Mouse (Mus musculus) hindbrain, embryonic 15.5 days (tissue): ENCODE results near the gene B630019K06Rik. TPM values are rescaled to one million over a fixed set of nuclear protein-coding genes. Genes with fewer than 3 reads are reported as not detected.
"Not testable (repeated sequence)": the region's sequence is repeated elsewhere in the genome, so short reads cannot be mapped to it uniquely, and the experiment has no call there.

Experiments used
- ATAC-seq: fragments of 200-750 bp; cut with Nextera tagmentation; 2 replicates; pipeline ENCODE4 v1.8.0; 2017; ENCODE audit warnings: low read depth, moderate number of reproducible peaks, moderate TSS enrichment; ENCODE audit not compliant: low FRiP score
- H3K27ac ChIP-seq: fragments of 300-500 bp; sonication (generic); replicated peaks from 2 replicates; pipeline ENCODE4 v1.5.1; 2015; ENCODE audit warnings: mild to moderate bottlenecking, inconsistent platforms
- H3K27me3 ChIP-seq: fragments of 300-500 bp; sonication (generic); 2 replicates; pipeline ENCODE4 v1.6.1; 2015; ENCODE audit warnings: control low read depth, inconsistent platforms
- H3K36me3 ChIP-seq: fragments of 300-500 bp; sonication (generic); 2 replicates; pipeline ENCODE4 v1.6.1; 2015; ENCODE audit warnings: control low read depth, inconsistent platforms
- H3K4me1 ChIP-seq: fragments of 300-500 bp; sonication (generic); replicated peaks from 2 replicates; pipeline ENCODE4 v1.6.1; 2015; ENCODE audit warnings: control low read depth, inconsistent platforms
- H3K4me2 ChIP-seq: fragments of 300-500 bp; sonication (generic); 2 replicates; pipeline ENCODE4 v1.6.1; 2015; ENCODE audit warnings: moderate library complexity, mild to moderate bottlenecking, inconsistent platforms
- H3K4me3 ChIP-seq: fragments of 300-500 bp; sonication (generic); 2 replicates; pipeline ENCODE4 v1.5.1; 2015; ENCODE audit warnings: mild to moderate bottlenecking, inconsistent platforms
- H3K9ac ChIP-seq: fragments of 300-500 bp; sonication (generic); 2 replicates; pipeline ENCODE4 v1.6.1; 2015; ENCODE audit warnings: inconsistent platforms
- H3K9me3 ChIP-seq: fragments of 300-500 bp; sonication (generic); 2 replicates; pipeline ENCODE4 v1.6.1; 2016; ENCODE audit warnings: control low read depth, inconsistent platforms
- WGBS: fragments of 180-500 bp; shearing (Covaris S2); methylation state at CpG from one replicate; pipeline ENCODE4 v1.1.7; 2015; 5-methylcytosine and 5-hydroxymethylcytosine counted together
- polyA plus RNA-seq: library from polyadenylated mRNA; unstranded; fragments of >200 nt; fragmentation: Nextera tagmentation; extraction: Ambion mirVana; gene quantifications from 2 replicates; pipeline ENCODE4 v1.2.1, GENCODE M21; 2015

B630019K06Rik gene
- 26.2 and 28.8 TPM in 2 replicates for polyA plus RNA-seq

DNA sequence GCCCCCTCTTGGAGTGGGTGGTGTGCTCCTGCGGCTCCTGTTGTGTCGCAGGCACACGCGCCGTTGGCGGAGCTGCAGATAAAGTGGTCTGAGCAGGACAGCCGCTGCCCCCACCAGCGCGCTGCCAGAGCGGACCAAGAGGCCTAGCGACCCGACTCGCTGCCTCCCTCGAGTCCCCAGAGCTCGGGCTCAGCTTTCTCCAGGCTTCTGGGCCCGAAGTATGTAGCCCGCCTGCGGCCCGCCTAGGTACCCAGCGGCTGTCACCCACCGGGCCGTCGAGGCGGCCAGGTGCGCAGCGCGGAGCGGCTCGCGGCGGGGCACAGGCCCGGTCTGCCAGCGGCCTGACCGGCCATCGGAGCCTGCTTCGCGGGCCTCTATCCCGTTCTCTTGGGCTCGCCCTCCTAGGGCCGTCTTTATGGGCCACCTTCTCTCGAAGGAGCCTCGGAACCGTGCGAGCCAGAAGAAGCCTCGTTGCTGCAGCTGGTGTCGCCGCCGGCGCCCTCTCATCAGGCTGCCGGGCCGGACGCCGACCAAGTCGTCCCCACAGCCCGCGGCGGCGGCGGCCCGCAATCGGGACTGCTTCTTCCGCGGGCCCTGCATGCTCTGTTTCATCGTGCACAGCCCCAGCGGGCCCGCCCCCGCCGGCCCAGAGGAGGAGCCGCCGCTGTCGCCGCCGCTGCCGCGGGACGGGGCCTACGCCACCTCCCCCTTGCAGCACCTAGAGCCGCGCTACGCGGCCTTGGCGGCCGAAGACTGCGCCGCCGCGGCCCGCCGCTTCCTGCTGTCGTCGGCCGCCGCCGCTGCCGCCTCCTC is at the start of gene B630019K06Rik:
TSS of gene B630019K06Rik (plus strand) at position 40 of the 813 bp plus-strand sequence.
- no peaks in the 10 kb centered on the region for H3K9me3 ChIP-seq
- H3K4me3 ChIP-seq = peak within 1 kb of the TSS; percentile 56
- no peaks in the 10 kb centered on the region for H3K27me3 ChIP-seq
- H3K9ac ChIP-seq = peak within 1 kb of the TSS; percentile 66
- H3K4me2 ChIP-seq = peak within 1 kb of the TSS; percentile 73
- H3K36me3 ChIP-seq = peaks cover 8% of the 10 kb centered on the region
- ATAC-seq = peak; percentile 88
- H3K4me1 ChIP-seq = 0 out of 2 replicates have a peak, but pooled peaks cover 4% of the 10 kb centered on the region
- 15% methylated on average over 82 of the region's 95 CpGs for WGBS
- H3K27ac ChIP-seq = peak within 1 kb of the TSS; percentile 88

DNA sequence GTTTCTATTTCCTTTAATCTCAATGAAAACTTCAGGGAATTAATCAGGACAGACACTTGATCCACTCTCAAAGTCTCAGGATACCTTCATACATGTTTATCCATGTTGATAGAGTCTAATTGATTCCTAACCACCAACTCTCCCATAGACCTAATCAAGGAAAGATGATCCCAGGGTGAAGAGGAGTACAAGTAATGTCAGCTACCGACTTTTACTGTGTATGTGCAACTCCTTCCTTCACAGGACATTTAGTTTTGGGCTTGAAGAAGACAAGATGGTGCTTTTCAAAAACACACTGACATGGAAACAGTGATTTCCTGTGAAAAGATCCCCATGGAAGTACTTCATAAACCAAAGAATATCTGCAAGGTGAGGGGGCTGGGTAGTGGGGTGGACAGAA is 48.5 kb upstream of the B630019K06Rik start, which contains the start of gene Gm6592:
TSS of gene Gm6592 (plus strand) at position 301 of the 400 bp plus-strand sequence.
- no peak within 1 kb of the TSS for H3K4me3 ChIP-seq
- H3K36me3 ChIP-seq = no peaks in the 10 kb centered on the region
- no peak for ATAC-seq
- no peaks in the 10 kb centered on the region for H3K9me3 ChIP-seq
- WGBS = 83% methylated on average over 1 of the region's 1 CpGs
- no peak within 1 kb of the TSS for H3K9ac ChIP-seq
- no peaks in the 10 kb centered on the region for H3K4me1 ChIP-seq
- H3K27me3 ChIP-seq = no peaks in the 10 kb centered on the region
- no peak within 1 kb of the TSS for H3K4me2 ChIP-seq
- H3K27ac ChIP-seq = no peak within 1 kb of the TSS

DNA sequence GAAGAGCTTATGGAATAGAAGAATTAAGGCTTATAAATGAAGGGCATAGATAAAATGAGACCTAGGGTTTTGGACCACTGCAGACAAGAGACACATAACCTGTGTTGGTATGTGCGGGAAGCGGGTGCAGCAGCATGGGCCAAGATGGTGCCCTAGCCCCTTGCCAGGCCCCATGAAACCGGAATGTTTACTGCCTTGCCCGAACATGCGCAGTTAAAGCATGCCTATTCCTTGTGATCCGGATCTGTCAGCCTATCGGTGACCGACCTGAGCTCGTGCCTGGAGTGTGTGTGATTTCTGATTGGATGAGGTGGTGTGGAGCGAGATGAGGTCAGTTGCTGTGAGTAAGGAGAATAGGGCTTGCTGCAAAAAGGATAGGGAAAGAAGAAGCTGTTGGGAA is 39.7 kb upstream of the B630019K06Rik start:
- no peaks in the 10 kb centered on the region for H3K9me3 ChIP-seq
- H3K27me3 ChIP-seq = no peaks in the 10 kb centered on the region
- H3K36me3 ChIP-seq = no peaks in the 10 kb centered on the region
- no peaks in the 10 kb centered on the region for H3K4me1 ChIP-seq
- WGBS = 91% methylated on average over 10 of the region's 10 CpGs
- H3K4me3 ChIP-seq = no peak overlapping the region
- H3K27ac ChIP-seq = no peak overlapping the region
- no peak overlapping the region for H3K4me2 ChIP-seq
- ATAC-seq = no peak
- no peak overlapping the region for H3K9ac ChIP-seq

DNA sequence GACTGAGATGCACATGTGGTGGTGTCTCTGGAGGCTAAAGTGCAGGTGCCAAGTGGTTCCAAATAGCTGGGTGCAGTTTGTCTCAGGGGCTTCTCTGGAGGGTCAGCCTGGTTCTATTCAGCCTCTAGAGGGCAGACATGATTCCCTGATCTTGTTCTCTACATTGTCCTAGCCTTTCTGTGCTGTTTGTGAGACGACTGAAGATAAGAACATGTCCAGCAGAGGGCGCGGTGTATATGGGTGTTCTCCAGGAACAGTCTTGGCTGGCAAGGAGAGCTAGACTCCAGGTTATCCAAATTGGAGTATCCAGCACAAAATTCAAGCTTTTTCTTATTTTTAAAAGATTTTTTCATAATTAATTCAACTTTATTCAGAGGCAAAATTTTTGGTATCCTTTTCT is 27.9 kb upstream of the B630019K06Rik start:
- H3K9ac ChIP-seq, H3K27ac ChIP-seq, H3K9me3 ChIP-seq, H3K4me2 ChIP-seq, H3K4me3 ChIP-seq, H3K27me3 ChIP-seq, H3K4me1 ChIP-seq, H3K36me3 ChIP-seq: not testable (repeated sequence)
- 0 out of 2 replicates have a peak, but pooled peaks have one; percentile 8 for ATAC-seq
- 8% methylated on average over 3 of the region's 3 CpGs for WGBS

DNA sequence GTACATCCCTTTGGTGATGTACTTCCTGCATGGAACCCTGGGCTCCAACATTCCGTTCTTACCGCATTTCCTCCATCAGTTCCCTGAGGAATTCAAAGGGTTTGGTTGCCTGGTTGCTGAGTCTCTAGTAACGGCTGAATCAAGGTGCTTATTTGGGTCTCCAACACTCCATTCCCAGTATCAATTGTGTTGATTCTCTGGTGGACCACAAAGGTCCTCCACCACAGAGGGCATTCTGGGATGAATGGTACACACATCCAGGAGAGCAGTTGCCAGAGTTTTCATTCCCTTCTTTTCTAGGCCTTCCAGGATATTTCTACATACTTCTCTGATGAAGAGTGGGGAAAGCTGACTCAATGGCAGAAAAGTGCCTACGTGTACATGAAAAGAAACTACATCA is 18.2 kb upstream of the B630019K06Rik start, which contains the start of gene Gm5751:
TSS of gene Gm5751 (plus strand) at position 301 of the 400 bp plus-strand sequence.
- not testable (repeated sequence) for H3K9ac ChIP-seq, H3K27ac ChIP-seq, H3K27me3 ChIP-seq, H3K4me3 ChIP-seq, H3K4me1 ChIP-seq, H3K9me3 ChIP-seq, H3K4me2 ChIP-seq, H3K36me3 ChIP-seq, ATAC-seq
- 83% methylated on average over 3 of the region's 4 CpGs for WGBS

DNA sequence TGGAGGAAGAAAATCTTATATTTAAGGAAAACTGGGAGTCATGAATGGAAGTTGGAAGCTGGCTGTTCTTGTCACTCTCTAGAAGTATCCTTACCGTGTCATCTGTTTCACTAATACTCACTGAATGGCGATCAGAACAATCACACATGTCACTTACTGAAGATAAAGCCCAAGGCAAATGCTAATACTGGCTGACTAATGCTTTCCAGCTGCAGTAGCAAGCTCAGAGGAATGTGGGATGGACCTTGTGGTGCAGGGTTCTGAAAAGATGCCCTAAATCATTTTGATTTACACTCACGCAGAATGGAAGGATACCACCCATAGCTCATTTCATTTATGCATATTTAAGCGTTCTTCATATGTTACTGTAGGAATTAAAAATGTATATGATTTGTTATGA is 7.8 kb upstream of the B630019K06Rik start:
- no peak overlapping the region for H3K27ac ChIP-seq
- no peaks in the 10 kb centered on the region for H3K9me3 ChIP-seq
- peaks cover 10% of the 10 kb centered on the region for H3K36me3 ChIP-seq
- no peaks in the 10 kb centered on the region for H3K4me1 ChIP-seq
- H3K4me3 ChIP-seq = no peak overlapping the region
- H3K4me2 ChIP-seq = no peak overlapping the region
- no peak for ATAC-seq
- 76% methylated on average over 4 of the region's 4 CpGs for WGBS
- no peak overlapping the region for H3K9ac ChIP-seq
- no peaks in the 10 kb centered on the region for H3K27me3 ChIP-seq

DNA sequence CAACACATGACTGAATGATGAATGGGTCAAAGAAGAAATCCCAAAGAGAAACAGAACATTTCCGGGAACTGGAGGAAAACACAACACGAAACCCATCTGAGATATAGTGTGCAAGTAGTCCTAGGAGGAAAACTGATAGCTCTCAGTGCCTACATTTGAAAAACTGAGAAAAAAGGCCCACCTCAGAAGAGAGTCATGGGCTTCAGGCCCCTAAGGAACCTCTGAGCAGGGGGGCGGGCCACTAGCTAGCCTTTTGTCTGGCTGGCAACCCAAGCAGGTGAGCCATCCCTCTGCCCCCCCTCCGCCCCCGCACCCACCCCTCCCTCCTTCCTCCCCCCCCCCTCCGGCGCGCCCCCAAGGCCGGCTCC is 223 bp upstream of the B630019K06Rik start:
- peaks cover 10% of the 10 kb centered on the region for H3K36me3 ChIP-seq
- H3K27ac ChIP-seq = peak overlapping the region; percentile 88
- 0 out of 2 replicates have a peak, but pooled peaks cover 4% of the 10 kb centered on the region for H3K4me1 ChIP-seq
- WGBS = 28% methylated on average over 3 of the region's 9 CpGs
- no peaks in the 10 kb centered on the region for H3K27me3 ChIP-seq
- H3K9me3 ChIP-seq = no peaks in the 10 kb centered on the region
- peak overlapping the region; percentile 66; the same call in 1 of the 2 replicates for H3K9ac ChIP-seq
- ATAC-seq = peak; percentile 69
- peak overlapping the region; percentile 73 for H3K4me2 ChIP-seq
- peak overlapping the region; percentile 56 for H3K4me3 ChIP-seq

DNA sequence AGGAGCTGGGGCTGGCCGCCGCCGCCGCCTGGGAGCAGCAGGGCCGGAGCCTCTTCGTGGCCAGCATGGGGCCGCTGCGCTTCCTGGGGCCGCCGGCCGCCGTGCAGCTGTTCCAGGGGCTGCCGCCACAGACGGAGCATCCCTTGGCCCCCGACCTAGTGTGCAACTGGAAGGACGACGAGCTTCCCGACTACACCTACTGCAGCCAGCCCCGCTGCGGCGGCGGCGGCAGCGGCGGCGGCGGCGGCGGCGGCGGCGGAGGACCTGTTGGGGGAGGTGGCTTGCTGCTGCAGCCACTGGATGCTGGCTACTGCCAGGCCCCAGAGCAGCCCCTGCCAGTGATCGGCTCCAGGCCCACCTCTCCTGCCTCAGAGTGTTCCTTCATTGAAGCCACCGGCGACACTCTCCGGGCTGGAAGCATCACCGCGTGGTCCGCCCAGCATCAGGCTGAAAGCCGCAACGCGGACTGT is 1.0 kb downstream of the B630019K06Rik start:
- WGBS = 29% methylated on average over 23 of the region's 42 CpGs
- ATAC-seq = peak; percentile 70

DNA sequence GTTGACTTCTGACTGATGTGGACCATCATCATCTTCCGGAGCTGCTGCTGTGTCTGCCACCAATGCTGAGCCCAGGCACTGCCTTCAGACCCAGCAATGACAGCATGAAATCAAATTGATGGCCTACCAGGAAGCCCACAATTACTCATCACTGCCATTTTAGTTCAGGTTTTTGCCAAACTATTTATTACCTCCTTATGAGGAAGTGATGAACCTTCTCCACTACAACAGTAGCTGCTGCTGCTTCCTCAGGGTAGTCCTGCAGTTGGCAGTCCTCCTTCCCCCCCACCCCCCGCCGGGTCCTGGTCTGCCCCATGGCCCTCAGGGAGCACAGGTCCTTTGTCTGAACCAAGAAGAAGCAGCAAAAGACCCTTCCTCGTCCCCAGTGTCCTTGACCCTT is 8.6 kb downstream of the B630019K06Rik start:
- H3K9me3 ChIP-seq = no peaks in the 10 kb centered on the region
- no peak overlapping the region for H3K4me2 ChIP-seq
- no peak for ATAC-seq
- H3K36me3 ChIP-seq = no peaks in the 10 kb centered on the region
- no peaks in the 10 kb centered on the region for H3K27me3 ChIP-seq
- no peak overlapping the region for H3K4me3 ChIP-seq
- peaks cover 4% of the 10 kb centered on the region; the same call in 1 of the 2 replicates for H3K4me1 ChIP-seq
- 63% methylated on average over 4 of the region's 4 CpGs for WGBS
- no peak overlapping the region for H3K27ac ChIP-seq
- no peak overlapping the region for H3K9ac ChIP-seq

More for the DNA sequence above, 1.0 kb downstream of the B630019K06Rik start:
- Histone ChIP-seq H3K4me2 (peak overlapping the region; percentile 73), H3K4me3 (peak overlapping the region; percentile 56), H3K27me3 (no peaks in the 10 kb centered on the region), H3K9me3 (no peaks in the 10 kb centered on the region), H3K4me1 (0 out of 2 replicates have a peak, but pooled peaks cover 4% of the 10 kb centered on the region), H3K27ac (peak overlapping the region; percentile 88), H3K9ac (peak overlapping the region; percentile 66), H3K36me3 (peaks cover 4% of the 10 kb centered on the region)

DNA sequence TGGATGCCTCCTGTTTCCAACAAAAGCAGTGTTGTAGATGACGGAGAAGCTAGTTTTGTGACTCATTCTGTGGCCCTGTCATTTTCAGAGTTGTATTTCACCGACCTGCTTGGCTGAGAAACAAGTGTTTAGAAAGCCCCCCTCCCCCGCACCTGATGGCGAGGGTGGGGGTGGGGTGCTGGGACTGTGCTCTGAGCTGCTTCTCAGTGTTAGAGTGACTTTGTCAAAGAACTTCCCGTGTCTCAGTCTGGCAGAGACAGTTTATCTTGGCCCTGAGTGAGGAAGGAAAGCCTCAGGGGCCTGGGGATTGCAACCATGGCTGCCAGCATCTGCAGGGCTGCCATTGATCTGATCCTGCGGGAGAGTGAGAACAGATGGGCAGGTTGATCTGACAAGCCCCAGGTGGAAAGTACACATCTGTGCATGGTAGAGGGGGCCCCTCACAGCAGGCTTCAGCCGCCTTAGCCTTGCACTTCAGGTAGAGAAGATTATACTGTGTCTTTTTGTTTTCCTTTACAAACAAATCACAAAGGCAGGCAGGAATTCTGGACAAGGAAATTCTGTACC is 9.8 kb downstream of the B630019K06Rik start:
- Histone ChIP-seq H3K27me3 (no peaks in the 10 kb centered on the region), H3K4me2 (no peak overlapping the region), H3K9me3 (no peaks in the 10 kb centered on the region), H3K27ac (no peak overlapping the region), H3K36me3 (no peaks in the 10 kb centered on the region), H3K4me3 (no peak overlapping the region), H3K9ac (no peak overlapping the region), H3K4me1 (peaks cover 4% of the 10 kb centered on the region; the same call in 1 of the 2 replicates)
- 33% methylated on average over 7 of the region's 7 CpGs for WGBS
- ATAC-seq = peak; percentile 76

DNA sequence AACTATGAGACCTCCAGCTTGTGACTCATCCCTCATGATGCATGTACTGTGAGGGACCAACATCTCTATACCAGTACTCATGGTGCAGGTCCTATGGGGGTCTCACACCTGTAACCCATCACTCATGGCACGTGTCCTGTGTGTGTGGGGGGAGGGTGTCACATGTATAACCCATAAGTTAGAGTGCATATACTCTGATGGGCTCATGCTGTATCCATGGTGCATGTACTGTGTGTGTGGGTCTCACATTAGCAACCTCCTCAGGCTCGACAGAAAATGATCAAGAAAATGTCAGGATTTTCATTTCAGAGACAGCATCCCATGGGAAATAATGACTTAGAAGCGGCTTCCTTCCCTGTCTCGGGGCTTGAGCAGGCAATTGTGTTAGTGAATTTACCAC is 28.9 kb downstream of the B630019K06Rik start:
- no peak overlapping the region for H3K9ac ChIP-seq
- WGBS = 66% methylated on average over 4 of the region's 4 CpGs
- no peaks in the 10 kb centered on the region for H3K27me3 ChIP-seq
- H3K9me3 ChIP-seq = no peaks in the 10 kb centered on the region
- ATAC-seq = no peak
- H3K36me3 ChIP-seq = no peaks in the 10 kb centered on the region
- no peak overlapping the region for H3K27ac ChIP-seq
- no peak overlapping the region for H3K4me3 ChIP-seq
- H3K4me1 ChIP-seq = no peaks in the 10 kb centered on the region
- no peak overlapping the region for H3K4me2 ChIP-seq
